Mouse (Mus musculus): ENCODE measurements around the gene F2.

Gene F2

DNA sequence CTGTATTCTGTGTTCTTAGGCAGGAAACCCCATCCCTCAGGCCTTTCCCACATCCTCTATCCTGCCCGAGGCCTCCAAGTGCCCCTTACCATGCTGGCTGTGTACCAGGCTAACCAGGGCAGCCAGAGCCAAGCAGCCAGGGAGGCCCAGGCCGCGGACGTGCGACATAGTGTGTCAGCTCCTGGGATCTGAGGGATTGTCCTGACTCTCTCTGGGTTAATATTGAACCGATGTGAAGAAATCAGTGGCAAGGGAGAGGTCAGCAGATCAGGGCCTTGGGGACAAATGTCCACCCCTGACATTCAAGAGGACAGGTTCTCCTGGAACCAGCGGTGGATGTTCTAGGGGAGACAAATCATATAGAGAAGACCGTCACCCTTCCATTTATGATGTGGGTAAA is at the start of gene F2:
F2 (minus strand) TSS at position 186 of the 400 bp plus-strand sequence.
- DNase-seq (ENCODE audit: low spot score) = no peak

GRCm38 (mm10) chr2:91683919-91684318 is 47.7 kb upstream of the F2 start:
- no peak for DNase-seq (ENCODE audit: low spot score)

DNA sequence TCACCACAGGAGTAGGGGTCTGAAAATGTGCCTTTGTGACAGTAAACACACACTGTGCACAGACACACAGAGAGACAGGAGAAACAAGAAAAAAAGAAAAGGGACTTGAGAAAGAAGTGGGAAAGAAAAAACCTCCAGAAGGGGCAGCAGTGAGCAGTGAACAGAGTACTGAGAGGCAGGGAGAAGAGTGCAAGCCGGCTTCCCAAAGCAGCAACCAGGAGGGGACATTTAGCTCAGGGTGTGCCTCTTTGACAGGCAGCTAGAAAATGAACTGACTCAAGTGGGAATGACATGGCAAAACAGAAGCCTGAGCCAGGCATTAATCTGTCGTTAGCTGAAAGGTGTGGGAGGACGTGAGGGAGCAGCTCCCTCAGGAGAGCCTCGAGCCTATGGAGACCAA is 46.6 kb upstream of the F2 start:
- peak; percentile 75 for DNase-seq (ENCODE audit: low spot score)

- DNase-seq (ENCODE audit: low spot score) = no peak
These were observed 40.7 kb upstream of the F2 start for GRCm38 (mm10) chr2:91676961-91677360.

DNA sequence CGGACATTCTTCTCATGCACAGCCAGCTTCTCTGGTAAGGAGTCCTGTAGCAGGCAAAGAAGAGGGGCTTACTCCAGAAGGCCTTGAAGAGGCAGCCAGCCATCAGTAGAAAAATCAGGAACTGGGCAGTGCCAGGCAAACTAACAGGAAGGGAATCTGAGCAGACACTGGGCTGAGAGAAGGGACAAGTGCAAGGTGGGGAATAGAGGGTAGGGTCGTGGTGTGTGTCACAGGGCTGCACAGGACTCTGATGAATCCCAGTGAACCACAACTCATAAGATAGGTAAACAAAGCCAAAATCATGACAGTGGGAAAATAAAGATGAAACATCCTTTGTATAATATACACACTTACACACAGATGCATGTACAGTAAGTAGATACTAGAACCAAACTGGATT is 40.2 kb upstream of the F2 start:
- no peak for DNase-seq (ENCODE audit: low spot score)

DNA sequence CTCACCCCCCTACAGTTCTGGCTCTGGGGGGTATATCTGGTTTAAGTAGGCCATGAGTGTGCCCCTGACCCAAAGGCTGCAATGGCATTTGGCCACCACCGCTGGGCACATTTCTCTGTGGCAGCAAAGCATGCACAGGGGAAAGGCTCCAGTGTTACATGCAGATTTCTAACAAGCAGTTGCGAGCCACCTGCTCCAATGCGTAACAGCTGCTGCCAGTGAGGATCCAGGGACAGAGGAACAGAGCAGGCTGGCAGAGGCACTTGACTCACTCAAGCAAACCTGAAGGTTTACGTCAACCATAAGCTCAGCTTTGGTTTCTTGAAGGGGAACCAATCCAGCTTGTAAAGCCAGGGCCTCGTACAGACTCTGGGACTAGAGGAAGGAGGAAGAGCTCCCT is 38.7 kb upstream of the F2 start:
- no peak for DNase-seq (ENCODE audit: low spot score)

- peak; percentile 42 for DNase-seq (ENCODE audit: low spot score)
These were observed 37.4 kb upstream of the F2 start for GRCm38 (mm10) chr2:91673587-91673986.

DNA sequence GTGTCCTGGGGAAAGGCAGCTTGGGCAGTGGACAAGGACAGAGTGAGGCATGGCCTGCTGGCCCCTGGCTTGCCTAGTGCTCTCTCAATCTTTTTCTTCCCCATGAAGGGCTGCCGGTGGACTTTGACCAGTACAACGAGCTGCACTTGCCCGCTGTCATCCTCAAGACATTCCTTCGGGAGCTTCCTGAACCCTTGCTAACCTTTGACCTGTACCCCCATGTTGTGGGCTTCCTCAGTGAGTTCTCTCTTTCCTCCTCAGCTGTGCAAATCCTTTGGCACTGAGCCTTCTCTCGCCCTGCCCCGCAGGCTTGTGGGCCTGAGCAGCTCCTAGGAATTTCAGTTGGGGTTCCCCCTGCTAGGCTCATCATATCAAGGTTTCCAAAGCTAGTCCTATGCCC is 33.8 kb upstream of the F2 start:
- no peak for DNase-seq (ENCODE audit: low spot score)

DNA sequence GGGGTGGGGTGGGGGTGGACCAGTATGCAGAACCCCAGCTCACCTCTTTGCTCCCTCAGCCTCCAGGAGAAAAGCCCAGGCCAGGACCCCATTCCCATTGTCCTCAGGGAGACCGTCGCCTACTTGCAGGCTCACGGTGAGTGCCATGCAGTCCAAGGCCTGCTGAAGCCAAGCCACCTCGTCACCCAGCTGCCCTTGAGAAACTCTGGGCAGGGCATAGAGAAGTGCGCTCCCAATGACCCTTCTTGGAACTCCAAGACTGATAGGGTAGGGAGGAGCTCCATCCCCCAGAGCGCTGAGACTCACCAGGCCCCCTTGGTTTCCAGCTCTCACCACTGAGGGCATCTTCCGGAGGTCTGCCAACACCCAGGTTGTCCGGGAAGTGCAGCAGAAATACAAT is 33.1 kb upstream of the F2 start:
- no peak for DNase-seq (ENCODE audit: low spot score)

GRCm38 (mm10) chr2:91667747-91668146 is 31.5 kb upstream of the F2 start:
- DNase-seq (ENCODE audit: low spot score) = no peak

GRCm38 (mm10) chr2:91666386-91666910 is 30.2 kb upstream of the F2 start:
- DNase-seq (ENCODE audit: low spot score) = no peak

DNA sequence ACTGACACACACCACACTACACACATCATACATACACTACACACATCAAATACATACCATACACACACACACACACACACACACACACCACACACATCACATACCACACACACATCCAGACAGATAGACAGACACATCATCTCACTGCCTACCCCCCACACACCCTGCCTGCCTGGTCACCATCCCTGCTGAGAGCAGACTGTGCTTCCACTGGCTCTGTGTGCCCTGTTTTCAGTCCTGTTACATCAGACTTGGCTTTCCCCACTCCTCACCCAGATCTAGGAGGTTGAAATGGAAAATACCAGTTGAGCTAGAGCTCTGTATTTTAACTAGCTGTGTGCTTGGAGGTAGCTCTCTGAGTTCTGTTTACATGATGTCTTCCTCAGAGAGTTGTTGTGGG is 28.6 kb upstream of the F2 start:
- peak; percentile 69 for DNase-seq (ENCODE audit: low spot score)

DNA sequence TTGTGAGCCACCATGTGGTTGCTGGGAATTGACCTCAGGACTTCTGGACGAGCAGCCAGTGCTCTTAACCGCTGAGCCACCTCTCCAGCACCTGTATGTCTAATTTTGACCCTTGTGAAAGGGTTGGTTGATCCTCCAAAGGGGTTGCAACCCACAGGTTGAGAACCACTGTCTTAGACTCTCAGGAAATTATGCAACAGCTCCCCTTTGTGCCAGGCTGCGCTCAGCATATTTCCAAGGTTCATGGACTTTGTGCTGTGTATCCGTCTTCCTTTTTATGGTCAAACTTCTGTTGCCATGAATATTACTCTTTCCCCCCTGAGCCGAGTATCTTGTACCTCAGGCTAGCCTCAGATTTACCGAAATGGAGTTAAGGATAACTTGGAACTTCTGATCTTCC is 24.8 kb upstream of the F2 start:
- no peak for DNase-seq (ENCODE audit: low spot score)

DNA sequence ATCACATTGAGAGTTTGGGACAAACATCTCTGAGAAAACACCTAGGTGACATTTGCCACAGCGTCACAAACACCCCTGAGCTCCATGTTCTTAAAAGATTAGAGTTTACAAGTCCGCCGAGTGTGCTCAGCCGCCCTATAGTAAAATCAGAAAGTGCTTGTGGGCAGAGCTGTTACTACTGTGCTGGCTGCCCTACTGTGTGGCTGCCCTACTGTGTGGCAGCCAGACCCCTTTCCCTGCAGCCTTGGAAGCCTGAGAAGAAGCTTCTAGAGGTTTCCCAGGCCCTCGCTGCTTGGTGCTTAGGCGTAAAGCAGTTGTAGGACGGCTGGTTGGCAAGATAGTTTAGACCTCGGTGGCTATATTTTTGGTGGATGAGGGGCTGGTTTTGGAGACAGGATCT is 23.4 kb upstream of the F2 start:
- no peak for DNase-seq (ENCODE audit: low spot score)

DNA sequence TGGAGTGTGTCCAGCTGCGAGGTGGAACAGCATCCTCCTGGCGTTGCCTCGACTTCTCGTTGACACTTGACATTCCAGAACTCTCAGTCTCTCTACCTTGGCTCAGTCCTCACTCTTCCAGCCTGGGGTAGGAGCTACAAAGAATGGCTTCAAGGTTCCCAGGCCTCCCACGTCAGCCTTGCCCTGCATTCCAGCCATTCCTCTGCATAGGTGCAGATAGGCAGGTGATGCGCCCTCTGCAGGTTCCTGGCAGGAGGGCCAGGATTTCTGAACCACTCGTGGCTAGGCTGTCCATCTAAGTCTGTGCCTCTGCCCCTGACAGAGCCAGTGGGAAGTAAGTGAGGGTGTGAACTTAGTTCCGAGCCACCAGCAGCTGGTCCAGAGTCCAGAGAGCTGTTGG is 20.6 kb upstream of the F2 start:
- no peak for DNase-seq (ENCODE audit: low spot score)

- DNase-seq (ENCODE audit: low spot score) = no peak
These were observed 19.6 kb upstream of the F2 start for GRCm38 (mm10) chr2:91655827-91656226.

DNA sequence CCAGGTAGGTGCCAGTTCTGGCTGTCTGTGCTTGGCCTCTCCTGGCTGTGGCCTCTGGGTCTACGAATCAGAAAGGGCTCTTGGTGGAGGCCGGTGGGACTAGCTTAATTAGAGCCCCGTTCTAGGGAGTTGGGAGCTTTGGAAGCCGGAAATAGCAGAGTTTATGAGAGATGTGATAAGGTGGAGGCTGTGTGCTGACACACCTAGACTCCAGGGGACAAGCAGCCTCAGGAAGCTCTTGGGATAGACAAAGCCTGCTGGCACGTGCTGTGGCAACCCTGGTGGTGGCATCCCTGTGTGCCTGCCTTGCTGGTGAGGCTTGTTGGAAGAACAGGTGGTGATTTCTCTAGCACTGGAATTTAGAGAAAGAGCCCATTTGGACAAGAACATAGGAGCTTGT is 19.2 kb upstream of the F2 start:
- DNase-seq (ENCODE audit: low spot score) = no peak

GRCm38 (mm10) chr2:91652863-91653262 is 16.6 kb upstream of the F2 start:
- no peak for DNase-seq (ENCODE audit: low spot score)

GRCm38 (mm10) chr2:91651458-91652258 is 15.4 kb upstream of the F2 start:
- DNase-seq (ENCODE audit: low spot score) = no peak

- DNase-seq (ENCODE audit: low spot score) = no peak
These were observed 14.3 kb upstream of the F2 start for GRCm38 (mm10) chr2:91650360-91650995.

DNA sequence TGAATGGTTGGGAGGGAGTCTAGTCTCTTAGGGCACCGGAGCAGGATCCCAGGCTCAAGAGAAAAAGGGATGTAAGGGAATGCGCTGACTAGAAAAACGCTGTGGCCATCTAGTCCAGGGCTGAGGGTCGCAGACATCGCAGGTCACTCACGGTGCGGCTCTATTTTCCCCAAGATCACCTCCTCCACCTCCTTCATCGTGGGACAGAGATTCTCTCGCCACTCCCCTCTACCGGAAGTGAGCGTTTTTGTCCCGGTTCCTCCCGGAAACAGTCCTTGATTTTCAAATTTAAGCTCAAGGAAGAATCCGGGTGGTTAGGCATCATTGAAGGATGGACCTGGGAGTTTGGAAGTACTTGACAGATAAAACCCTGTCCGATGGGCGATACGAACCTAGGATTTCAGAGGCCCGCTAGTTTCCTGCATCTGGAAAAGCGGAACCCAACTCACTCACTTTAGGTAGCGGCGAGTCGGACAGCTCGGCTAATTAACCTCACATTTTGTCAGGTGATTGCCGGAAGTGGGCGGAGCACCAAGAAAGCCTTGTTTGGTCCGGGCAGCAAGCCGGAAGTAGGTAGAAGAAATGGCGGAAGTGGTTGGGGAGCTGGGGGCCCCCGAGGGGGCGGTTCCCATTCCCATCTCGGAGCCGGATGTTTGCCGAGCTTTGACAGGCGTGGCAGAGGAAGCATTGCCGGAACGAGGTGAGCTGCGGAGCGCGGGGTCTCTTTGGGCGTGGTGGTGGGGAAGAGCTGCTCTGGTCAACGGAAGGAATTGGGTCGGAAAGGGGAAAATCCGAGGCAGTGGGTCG is 13.5 kb upstream of the F2 start, which contains the start of the genes Zfp408 and Arhgap1:
Zfp408 (minus strand) TSS at position 239 of the 807 bp plus-strand sequence.
Arhgap1 (plus strand) TSS at position 308 of the 807 bp plus-strand sequence.
- peak; percentile 100 for DNase-seq (ENCODE audit: low spot score)

DNA sequence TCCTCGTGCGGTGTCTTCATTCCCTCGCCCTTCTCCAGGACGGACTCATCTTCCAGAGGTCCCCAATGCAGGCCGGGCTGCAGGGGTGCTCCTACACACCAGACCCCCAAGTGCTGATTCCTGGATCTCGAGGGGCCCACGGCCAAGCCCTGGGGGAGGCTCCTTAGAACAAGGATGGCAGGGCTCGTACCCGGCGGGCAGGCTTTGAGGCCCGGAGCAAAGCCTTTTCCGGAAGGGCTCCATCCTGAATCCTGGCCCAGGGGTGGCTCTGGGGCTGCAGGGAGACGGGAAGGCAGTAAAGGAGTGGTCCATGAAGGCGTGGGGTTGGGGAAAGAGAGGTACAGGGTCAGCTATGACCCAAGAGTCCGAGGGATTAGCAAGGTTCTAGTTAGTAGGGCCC is 12.9 kb upstream of the F2 start:
- DNase-seq (ENCODE audit: low spot score) = peak; percentile 17

DNA sequence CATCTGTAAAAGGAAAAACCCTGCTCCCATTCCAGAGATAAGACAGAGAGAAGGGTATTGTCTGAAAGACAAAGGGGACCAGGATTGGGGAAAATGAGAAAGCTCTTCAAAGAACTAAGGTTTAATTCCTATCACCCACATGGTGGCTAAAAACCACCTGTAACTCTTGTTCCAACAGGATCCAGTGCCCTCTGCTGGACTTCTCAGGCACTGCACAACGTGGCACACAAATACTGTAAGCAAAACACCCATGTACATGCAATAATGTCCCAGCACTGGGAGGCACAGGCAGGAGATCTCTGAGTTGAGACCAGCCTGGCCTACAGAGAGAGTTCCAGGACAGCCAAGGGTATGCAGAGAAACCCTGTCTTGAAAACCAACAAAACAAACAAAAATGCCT is 10.5 kb upstream of the F2 start:
- DNase-seq (ENCODE audit: low spot score) = peak; percentile 67

Data from adipocyte (in vitro differentiated cells).